ENCODE assay signal across 8 mouse cellular contexts in the genomic region with DNA sequence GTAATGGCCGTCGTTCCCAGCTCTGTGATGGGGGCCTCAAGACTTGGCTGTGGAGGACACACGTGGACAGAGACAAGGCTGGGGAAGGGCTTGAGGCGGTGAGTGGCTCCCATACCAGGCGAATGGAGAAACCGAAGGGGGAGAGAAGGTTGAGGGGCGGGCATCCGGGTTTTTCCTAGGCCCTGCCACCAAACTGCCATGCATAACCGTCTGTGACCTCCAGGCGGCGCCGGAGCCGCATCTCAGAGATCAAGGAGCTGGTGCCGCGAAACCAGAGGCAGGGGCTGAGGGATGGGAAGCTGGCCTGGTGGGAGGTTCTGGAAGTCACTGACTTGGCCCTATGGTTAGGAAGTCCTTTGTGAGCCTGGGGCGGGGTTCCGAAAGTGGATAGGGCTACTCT. TPM values are rescaled to one million over a fixed set of nuclear protein-coding genes. Genes with fewer than 3 reads are reported as not detected.
A peak's percentile ranks its signal among the peaks of the same experiment; 100 is the strongest.
DNase-seq lines count a peak whose midpoint lies in the region.

No protein-coding gene starts in this region.

- H3K36me3 ChIP-seq in hindbrain, embryonic 10.5 days, result no peaks in the 10 kb centered on the region

- peaks cover 9% of the 10 kb centered on the region for H3K4me1 ChIP-seq in hindbrain, embryonic 10.5 days (replicated peaks)

- H3K4me3 ChIP-seq in hindbrain, embryonic 10.5 days, result no peak overlapping the region

- H3K27ac ChIP-seq in hindbrain, embryonic 10.5 days, result peak overlapping the region; percentile 71

- peak; percentile 89 for DNase-seq in NIH3T3 (ENCODE audit: low read depth)
- peak; percentile 60 for DNase-seq in cerebellum, adult 8-10 months
- DNase-seq in frontal cortex, adult 2 months (ENCODE audit: extremely low spot score in 1 of 2, low spot score in 1 of 2), result peak; percentile 41 to 87
- DNase-seq in hindbrain, embryonic 10.5 days (ENCODE audit: low spot score), result peak; percentile 89
- peak; percentile 62 for DNase-seq in layer of hippocampus, adult 9-10 months (ENCODE audit: low spot score)
- DNase-seq in lung, postnatal 10 days, result peak; percentile 85
- DNase-seq in retina, postnatal 1 day, result peak; percentile 92
- DNase-seq in thymus, postnatal 4 days, result peak; percentile 86

- H3K9me3 ChIP-seq in hindbrain, embryonic 10.5 days, result no peaks in the 10 kb centered on the region

- H3K27me3 ChIP-seq in hindbrain, embryonic 10.5 days (ENCODE audit: insufficient read depth, poor library complexity, severe bottlenecking), result peaks cover 43% of the 10 kb centered on the region

- 4% methylated on average over 17 of the region's 17 CpGs for WGBS in hindbrain, embryonic 10.5 days

RNA-seq across cellular contexts. Expression of a gene that starts 34.2 kb away (rescaled TPM):
- polyA plus RNA-seq in frontal cortex, adult 2 months (2012; rRNA removed), result 1.2 and 1.8 TPM in 2 replicates
- 0.27 TPM in 1 of 2 replicates, not detected in the other for polyA plus RNA-seq in hindbrain, embryonic 10.5 days (2016; fragmentation: Nextera tagmentation; extraction: Ambion mirVana)

RNA-seq across cellular contexts. Expression of a gene that starts 44.3 kb away (rescaled TPM):
- polyA plus RNA-seq in frontal cortex, adult 2 months (2012; rRNA removed), result not detected in 2 replicates
- polyA plus RNA-seq in hindbrain, embryonic 10.5 days (2016; fragmentation: Nextera tagmentation; extraction: Ambion mirVana), result not detected in 2 replicates
